Mouse (Mus musculus) neural tube, embryonic 11.5 days (tissue): ENCODE data around the gene Commd4. TPM values are rescaled to one million over a fixed set of nuclear protein-coding genes. Genes with fewer than 3 reads are reported as not detected.

Source experiments
- ATAC-seq: fragments of 200-750 bp; cut with Nextera tagmentation; 2 replicates; pipeline ENCODE4 v1.8.0; 2017; ENCODE audit warnings: moderate number of reproducible peaks, mild to moderate bottlenecking, moderate TSS enrichment, moderate library complexity; ENCODE audit not compliant: insufficient read depth, low FRiP score, low TSS enrichment
- DNase-seq: peaks from one replicate; pipeline ENCODE4 v3.0.0-alpha.2; 2015; ENCODE audit warnings: low spot score
- H3K27ac ChIP-seq: fragments of 300-500 bp; sonication (generic); 2 replicates; pipeline ENCODE4 v1.5.1; 2014; ENCODE audit warnings: low read depth, mild to moderate bottlenecking, low read length
- H3K27me3 ChIP-seq: fragments of 300-500 bp; sonication (generic); 2 replicates; pipeline ENCODE4 v1.6.1; 2014; ENCODE audit warnings: mild to moderate bottlenecking, low read length, mixed read lengths; ENCODE audit not compliant: control insufficient read depth, insufficient read depth
- H3K36me3 ChIP-seq: fragments of 300-500 bp; sonication (generic); 2 replicates; pipeline ENCODE4 v1.6.1; 2014; ENCODE audit warnings: mild to moderate bottlenecking, low read length, moderate library complexity, mixed read lengths; ENCODE audit not compliant: control insufficient read depth, insufficient read depth
- H3K4me1 ChIP-seq: fragments of 300-500 bp; sonication (generic); 2 replicates; pipeline ENCODE4 v1.6.1; 2014; ENCODE audit warnings: low read length, mixed read lengths; ENCODE audit not compliant: control insufficient read depth, insufficient read depth
- H3K4me2 ChIP-seq: fragments of 300-500 bp; sonication (generic); 2 replicates; pipeline ENCODE4 v1.6.1; 2014; ENCODE audit warnings: low read depth, mild to moderate bottlenecking, moderate library complexity
- H3K4me3 ChIP-seq: fragments of 300-500 bp; sonication (generic); 2 replicates; pipeline ENCODE4 v1.5.1; 2014; ENCODE audit warnings: low read depth, low read length
- H3K9ac ChIP-seq: fragments of 300-500 bp; sonication (generic); 2 replicates; pipeline ENCODE4 v1.6.1; 2014; ENCODE audit warnings: mild to moderate bottlenecking, low read length
- H3K9me3 ChIP-seq: fragments of 300-500 bp; sonication (generic); 2 replicates; pipeline ENCODE4 v1.6.1; 2016; ENCODE audit warnings: low read length; ENCODE audit not compliant: control insufficient read depth
- WGBS: fragments of 180-500 bp; shearing (Covaris S2); extraction: QIAGEN DNeasy Blood & Tissue Kit; methylation state at CpG from one replicate; pipeline ENCODE4 v1.1.7; 2014; 5-methylcytosine and 5-hydroxymethylcytosine counted together
- polyA plus RNA-seq: library from polyadenylated mRNA; unstranded; fragments of >200 nt; fragmentation: Nextera tagmentation; extraction: Ambion mirVana; gene quantifications from 2 replicates; pipeline ENCODE4 v1.2.1, GENCODE M21; 2014

The Commd4 gene
- polyA plus RNA-seq, 1 experiment from 2014 or later: 99.0 TPM

GRCm38 (mm10) chr9:57162496-57162895 lies 4.4 kb upstream of the Commd4 start:
- no peak overlapping the region for H3K4me2 ChIP-seq
- ATAC-seq: no peak
- H3K9me3 ChIP-seq: no peaks in the 10 kb centered on the region
- no peak overlapping the region for H3K27ac ChIP-seq
- H3K27me3 ChIP-seq: no peaks in the 10 kb centered on the region
- H3K4me3 ChIP-seq: no peak overlapping the region
- whole genome bisulfite sequencing: 22% methylated on average over 3 of the region's 3 CpGs
- DNase-seq: no peak
- H3K36me3 ChIP-seq: no peaks in the 10 kb centered on the region
- H3K9ac ChIP-seq: no peak overlapping the region
- peaks cover 3% of the 10 kb centered on the region; the same call in 1 of the 2 replicates for H3K4me1 ChIP-seq

DNA sequence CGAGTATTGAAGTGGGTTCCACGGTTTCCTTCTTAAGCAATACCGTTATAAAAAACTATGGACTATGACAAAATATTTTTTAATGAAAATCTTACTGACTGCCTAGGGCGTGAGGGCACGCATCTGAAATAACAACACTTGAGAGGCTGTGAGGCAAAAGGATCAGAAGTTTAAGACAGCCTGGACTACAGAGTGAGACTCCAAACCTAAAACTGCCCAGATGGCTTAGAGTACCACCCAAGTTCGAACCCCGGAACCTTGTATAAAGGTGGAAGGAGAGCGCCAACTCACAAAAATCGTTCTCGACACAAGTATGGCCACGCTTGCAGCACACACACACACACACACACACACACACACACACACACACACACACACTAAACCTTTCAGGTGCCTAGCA lies 375 bp upstream of the Commd4 start:
- no peak overlapping the region for H3K27ac ChIP-seq
- no peak for DNase-seq
- 36% methylated on average over 11 of the region's 11 CpGs for WGBS
- ATAC-seq: peak; percentile 46; the same call in 1 of the 2 replicates
- H3K27me3 ChIP-seq: no peaks in the 10 kb centered on the region
- H3K4me2 ChIP-seq: peak overlapping the region; percentile 68
- H3K4me1 ChIP-seq: peaks cover 5% of the 10 kb centered on the region; the same call in 1 of the 2 replicates
- H3K36me3 ChIP-seq: no peaks in the 10 kb centered on the region; the same call in 1 of the 2 replicates
- no peaks in the 10 kb centered on the region for H3K9me3 ChIP-seq
- H3K4me3 ChIP-seq: peak overlapping the region; percentile 70
- no peak overlapping the region for H3K9ac ChIP-seq

- H3K27ac ChIP-seq: no peak overlapping the region
- no peak for ATAC-seq
These were observed 632 bp downstream of the Commd4 start for GRCm38 (mm10) chr9:57157499-57157898.

GRCm38 (mm10) chr9:57156823-57157222 lies 1.3 kb downstream of the Commd4 start:
- Histone ChIP-seq H3K4me2 (no peak overlapping the region), H3K9ac (no peak overlapping the region), H3K4me3 (no peak overlapping the region), H3K27ac (no peak overlapping the region), H3K4me1 (peaks cover 5% of the 10 kb centered on the region; the same call in 1 of the 2 replicates), H3K27me3 (no peaks in the 10 kb centered on the region), H3K9me3 (no peaks in the 10 kb centered on the region), H3K36me3 (no peaks in the 10 kb centered on the region; the same call in 1 of the 2 replicates)
- DNase-seq (no peak), ATAC-seq (no peak)
- 89% methylated on average over 8 of the region's 8 CpGs for WGBS

More at GRCm38 (mm10) chr9:57157499-57157898, 632 bp downstream of the Commd4 start:
- H3K4me3 ChIP-seq: peak overlapping the region; percentile 70
- peak overlapping the region; percentile 73 for H3K9ac ChIP-seq
- no peaks in the 10 kb centered on the region; the same call in 1 of the 2 replicates for H3K36me3 ChIP-seq
- DNase-seq: no peak
- 42% methylated on average over 13 of the region's 13 CpGs for WGBS
- no peaks in the 10 kb centered on the region for H3K9me3 ChIP-seq
- peak overlapping the region; percentile 68 for H3K4me2 ChIP-seq
- peaks cover 5% of the 10 kb centered on the region; the same call in 1 of the 2 replicates for H3K4me1 ChIP-seq
- no peaks in the 10 kb centered on the region for H3K27me3 ChIP-seq

DNA sequence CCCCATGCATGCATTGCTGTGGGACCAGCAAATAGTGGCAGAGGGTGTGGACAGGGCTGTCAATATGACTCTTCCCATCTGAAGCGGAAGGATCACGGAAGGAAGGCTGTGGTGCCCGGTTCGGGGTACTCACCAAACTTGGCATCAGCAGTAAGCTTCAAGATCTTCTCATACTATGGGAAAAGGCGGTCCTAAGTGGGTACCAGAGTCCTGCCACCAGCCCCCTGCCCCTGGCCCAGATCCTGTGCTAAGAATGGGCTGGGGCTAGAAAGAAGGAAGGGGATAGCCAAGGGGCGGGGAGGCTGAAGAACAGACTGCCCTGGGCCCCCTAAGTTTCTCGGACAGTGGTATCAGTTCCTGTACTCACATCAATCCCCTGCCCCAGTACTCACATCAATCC lies 1.7 kb downstream of the Commd4 start:
- Histone ChIP-seq H3K27me3 (no peaks in the 10 kb centered on the region), H3K4me1 (peaks cover 5% of the 10 kb centered on the region; the same call in 1 of the 2 replicates), H3K36me3 (no peaks in the 10 kb centered on the region; the same call in 1 of the 2 replicates), H3K9me3 (no peaks in the 10 kb centered on the region), H3K4me3 (no peak overlapping the region), H3K9ac (no peak overlapping the region), H3K4me2 (no peak overlapping the region), H3K27ac (no peak overlapping the region)
- DNase-seq (no peak), ATAC-seq (no peak)
- WGBS: 93% methylated on average over 7 of the region's 7 CpGs

DNA sequence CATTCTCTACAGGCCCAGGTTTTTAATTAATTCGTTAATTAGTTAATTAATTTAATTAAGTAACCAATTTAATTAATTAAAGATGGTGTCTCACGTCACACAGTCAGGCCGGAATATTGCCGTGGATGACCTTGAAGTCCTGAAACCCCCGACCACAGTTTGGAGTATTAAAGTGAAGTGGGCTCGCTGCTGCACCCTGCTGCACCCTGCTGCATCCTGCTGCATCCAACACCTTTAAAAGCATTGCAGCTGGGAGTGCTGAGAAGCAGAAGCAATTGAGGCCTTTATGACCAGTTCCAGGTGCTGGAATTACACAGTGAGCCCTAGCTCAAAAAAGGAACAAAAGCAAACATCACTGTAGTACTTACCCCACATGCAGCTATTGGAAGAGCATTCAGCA lies 5.8 kb downstream of the Commd4 start:
- H3K27ac ChIP-seq: no peak overlapping the region
- WGBS: 49% methylated on average over 6 of the region's 6 CpGs
- H3K4me3 ChIP-seq: no peak overlapping the region
- DNase-seq: no peak
- no peaks in the 10 kb centered on the region; the same call in 1 of the 2 replicates for H3K36me3 ChIP-seq
- H3K4me1 ChIP-seq: peaks cover 6% of the 10 kb centered on the region; the same call in 1 of the 2 replicates
- H3K27me3 ChIP-seq: no peaks in the 10 kb centered on the region
- no peak for ATAC-seq
- H3K9me3 ChIP-seq: no peaks in the 10 kb centered on the region
- no peak overlapping the region for H3K4me2 ChIP-seq
- H3K9ac ChIP-seq: no peak overlapping the region

DNA sequence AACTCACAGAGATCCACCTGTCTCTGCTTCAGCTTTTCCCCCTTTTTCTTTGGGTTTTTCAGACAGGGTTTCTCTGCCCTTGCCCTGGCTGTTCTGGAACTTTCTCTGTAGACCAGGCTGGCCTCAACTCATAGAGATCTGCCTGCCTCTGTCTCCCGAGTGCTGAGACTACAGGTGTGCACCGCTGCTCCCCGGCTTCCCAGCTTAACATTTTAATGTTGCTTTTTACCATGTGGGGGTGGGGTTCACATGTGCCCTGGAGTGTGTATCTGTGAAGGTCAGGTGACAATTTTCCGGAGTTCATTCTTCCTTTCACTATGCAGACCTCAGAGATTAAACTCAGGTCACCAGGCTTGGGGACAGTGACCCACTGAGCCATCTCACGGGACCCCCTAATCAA lies 7.9 kb downstream of the Commd4 start:
- no peak overlapping the region for H3K27ac ChIP-seq
- no peak overlapping the region for H3K4me2 ChIP-seq
- no peak for ATAC-seq
- WGBS: 88% methylated on average over 5 of the region's 5 CpGs
- H3K9me3 ChIP-seq: no peaks in the 10 kb centered on the region
- no peak overlapping the region for H3K9ac ChIP-seq
- H3K4me1 ChIP-seq: peaks cover 7% of the 10 kb centered on the region; the same call in 1 of the 2 replicates
- no peaks in the 10 kb centered on the region; the same call in 1 of the 2 replicates for H3K27me3 ChIP-seq
- no peaks in the 10 kb centered on the region; the same call in 1 of the 2 replicates for H3K36me3 ChIP-seq
- no peak overlapping the region for H3K4me3 ChIP-seq
- DNase-seq: no peak

DNA sequence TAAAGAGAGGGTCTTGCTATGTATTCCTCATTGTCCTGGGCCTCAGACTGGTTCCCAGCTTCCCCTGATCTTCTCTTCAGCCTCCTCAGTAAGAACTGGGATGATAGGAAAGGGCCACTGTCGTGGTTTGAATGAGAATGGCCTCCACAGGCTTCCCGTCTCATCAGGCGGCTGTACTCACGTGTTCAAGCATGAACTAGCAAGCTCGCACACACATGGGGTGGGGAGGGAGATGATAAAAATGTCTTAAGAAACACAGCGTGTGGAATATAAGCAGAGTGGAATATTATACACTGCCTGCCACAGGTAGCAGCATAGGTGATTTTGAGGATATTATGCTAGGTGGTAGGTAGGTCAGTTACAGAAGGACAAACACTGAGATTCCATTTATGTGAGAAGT lies 9.1 kb downstream of the Commd4 start:
- ATAC-seq (no peak), DNase-seq (no peak)
- no peaks in the 10 kb centered on the region; the same call in 1 of the 2 replicates for H3K27me3 ChIP-seq
- peak overlapping the region; percentile 68 for H3K9ac ChIP-seq
- H3K4me3 ChIP-seq: no peak overlapping the region; the same call in 1 of the 2 replicates
- peak overlapping the region; percentile 74 for H3K4me2 ChIP-seq
- H3K27ac ChIP-seq: no peak overlapping the region
- H3K4me1 ChIP-seq: peaks cover 7% of the 10 kb centered on the region; the same call in 1 of the 2 replicates
- no peaks in the 10 kb centered on the region for H3K9me3 ChIP-seq
- no peaks in the 10 kb centered on the region for H3K36me3 ChIP-seq
- WGBS: 76% methylated on average over 6 of the region's 6 CpGs
